Mouse (Mus musculus): ENCODE results near the gene Jph2. TPM values are rescaled to one million over a fixed set of nuclear protein-coding genes. Genes with fewer than 3 reads are reported as not detected.

Jph2 gene
- total and polyA plus RNA-seq, 3 experiments: 0.04 to 0.19 TPM; not detected in 1

GRCm38 (mm10) chr2:163385126-163385525 lies 12.7 kb downstream of the Jph2 start:
- no peak for DNase-seq (ENCODE audit: low read depth, low spot score)
- Histone ChIP-seq H3K79me2 (ENCODE audit: control insufficient read depth, insufficient read depth, low read length, poor library complexity) (no peaks in the 10 kb centered on the region), H3K27me3 (ENCODE audit: control insufficient read depth in 1 of 2, insufficient read depth in 2 of 2, low read length in 2 of 2) (no peaks in the 10 kb centered on the region; a peak in 1 of 4 replicates), H3K36me3 (ENCODE audit: control insufficient read depth in 1 of 2, insufficient read depth in 2 of 2, low read length in 2 of 2) (no peaks in the 10 kb centered on the region), H3K27ac (ENCODE audit: control insufficient read depth, low read depth, low read length) (no peak overlapping the region), H3K4me3 (ENCODE audit: control insufficient read depth in 1 of 2, insufficient read depth in 1 of 2, low read depth in 2 of 2, low read length in 2 of 2) (no peak overlapping the region), H3K9me3 (replicated peaks; ENCODE audit: insufficient read depth, low read length) (no peaks in the 10 kb centered on the region), H3K4me1 (ENCODE audit: control insufficient read depth in 1 of 2, insufficient read depth in 2 of 2, low read length in 2 of 2) (no peaks in the 10 kb centered on the region), H3K9ac (ENCODE audit: control insufficient read depth, low read depth, low read length, poor library complexity, severe bottlenecking) (no peak overlapping the region)
- no peak for TF ChIP-seq ZC3H11A (IDR thresholded peaks at IDR 0.05; ENCODE audit: low read depth, low read length)
- TF ChIP-seq GATA1 (IDR thresholded peaks at IDR 0.05; ENCODE audit: low read depth, low read length): no peak

GRCm38 (mm10) chr2:163381246-163381645 lies 16.5 kb downstream of the Jph2 start:
- TF ChIP-seq MEF2A (IDR thresholded peaks at IDR 0.05; ENCODE audit: extremely low read depth, insufficient replicate concordance, low read depth, low read length, poor library complexity, severe bottlenecking): no peak
- TF ChIP-seq ZNF384 (IDR thresholded peaks at IDR 0.05; ENCODE audit: low read depth, low read length): no peak
- no peak for TF ChIP-seq CHD1 (IDR thresholded peaks at IDR 0.05; ENCODE audit: low read depth, low read length)
- no peak for TF ChIP-seq ZKSCAN1 (IDR thresholded peaks at IDR 0.05; ENCODE audit: low read depth, low read length)
- no peak for TF ChIP-seq UBTF (IDR thresholded peaks at IDR 0.05; ENCODE audit: borderline replicate concordance, insufficient read depth, low read depth, low read length)
- no peaks in the 10 kb centered on the region for H3K79me2 ChIP-seq (ENCODE audit: control insufficient read depth, insufficient read depth, low read length, poor library complexity)
- no peak overlapping the region for H3K4me3 ChIP-seq (ENCODE audit: control insufficient read depth in 1 of 2, insufficient read depth in 1 of 2, low read depth in 2 of 2, low read length in 2 of 2)
- H3K36me3 ChIP-seq (ENCODE audit: control insufficient read depth in 1 of 2, insufficient read depth in 2 of 2, low read length in 2 of 2): no peaks in the 10 kb centered on the region
- no peaks in the 10 kb centered on the region for H3K4me1 ChIP-seq (ENCODE audit: control insufficient read depth in 1 of 2, insufficient read depth in 2 of 2, low read length in 2 of 2)
- H3K9ac ChIP-seq (ENCODE audit: control insufficient read depth, low read depth, low read length, poor library complexity, severe bottlenecking): no peak overlapping the region
- H3K27me3 ChIP-seq (ENCODE audit: control insufficient read depth in 1 of 2, insufficient read depth in 2 of 2, low read length in 2 of 2): peaks cover 0 to 1% of the 10 kb centered on the region in 2 experiments; a peak in 2 of 4 replicates
- no peaks in the 10 kb centered on the region for H3K9me3 ChIP-seq (replicated peaks; ENCODE audit: insufficient read depth, low read length)
- H3K27ac ChIP-seq (ENCODE audit: control insufficient read depth, low read depth, low read length): no peak overlapping the region
- no peak for DNase-seq (ENCODE audit: low read depth, low spot score)

GRCm38 (mm10) chr2:163379366-163379765 lies 18.4 kb downstream of the Jph2 start:
- Histone ChIP-seq H3K27me3 (ENCODE audit: control insufficient read depth in 1 of 2, insufficient read depth in 2 of 2, low read length in 2 of 2) (peaks cover 0 to 1% of the 10 kb centered on the region in 2 experiments; a peak in 2 of 4 replicates), H3K4me1 (ENCODE audit: control insufficient read depth in 1 of 2, insufficient read depth in 2 of 2, low read length in 2 of 2) (no peaks in the 10 kb centered on the region), H3K4me3 (ENCODE audit: control insufficient read depth in 1 of 2, insufficient read depth in 1 of 2, low read depth in 2 of 2, low read length in 2 of 2) (no peak overlapping the region), H3K9ac (ENCODE audit: control insufficient read depth, low read depth, low read length, poor library complexity, severe bottlenecking) (no peak overlapping the region), H3K9me3 (replicated peaks; ENCODE audit: insufficient read depth, low read length) (no peaks in the 10 kb centered on the region), H3K36me3 (ENCODE audit: control insufficient read depth in 1 of 2, insufficient read depth in 2 of 2, low read length in 2 of 2) (no peaks in the 10 kb centered on the region), H3K79me2 (ENCODE audit: control insufficient read depth, insufficient read depth, low read length, poor library complexity) (no peaks in the 10 kb centered on the region), H3K27ac (ENCODE audit: control insufficient read depth, low read depth, low read length) (no peak overlapping the region)
- TF ChIP-seq MAFK (IDR thresholded peaks at IDR 0.05; ENCODE audit: borderline replicate concordance, low read depth, low read length) (no peak), POLR2AphosphoS2 (IDR thresholded peaks at IDR 0.05; ENCODE audit: low read length) (no peak), NELFE (IDR thresholded peaks at IDR 0.05; ENCODE audit: low read depth, low read length) (no peak), GABPA (IDR thresholded peaks at IDR 0.05; ENCODE audit: low read depth, low read length) (no peak)
- no peak for DNase-seq (ENCODE audit: low read depth, low spot score)
